Mouse (Mus musculus): ENCODE results near the gene Was.
"Not testable (repeated sequence)": the region's sequence is repeated elsewhere in the genome, so short reads cannot be mapped to it uniquely, and the experiment has no call there.

Gene Was

DNA sequence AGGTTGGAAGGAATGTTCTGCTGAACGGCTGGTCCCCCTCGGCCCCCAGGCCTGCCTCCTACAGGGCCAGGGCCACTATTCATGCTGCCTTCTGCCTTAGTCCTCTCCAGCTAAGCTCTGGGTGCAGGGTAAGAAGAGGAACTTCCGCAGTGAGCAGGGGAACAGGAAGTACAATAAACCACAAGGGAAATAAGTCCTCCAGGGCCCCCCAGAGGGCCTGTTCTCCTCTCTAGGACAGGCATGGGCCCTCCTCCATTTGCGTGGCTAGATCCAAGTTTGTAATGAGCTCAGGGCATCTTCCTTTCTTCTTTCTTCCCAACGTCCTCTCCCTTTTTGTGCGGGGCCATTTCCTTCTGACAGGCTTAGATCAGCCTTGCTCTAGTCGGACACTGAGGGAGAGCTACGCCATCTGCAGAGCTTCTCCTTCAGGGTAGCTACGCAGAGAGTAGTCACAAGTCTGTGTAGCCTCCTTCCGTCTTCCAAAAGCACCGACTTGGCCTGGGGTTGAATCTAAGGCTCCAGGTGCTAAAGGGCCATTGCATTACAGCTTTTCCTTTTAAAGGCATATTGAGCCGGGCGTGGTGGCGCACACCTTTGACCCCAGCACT is at the start of gene Was:
Gene Was, minus strand, starts transcription at position 153 of the 608 bp plus-strand sequence.
- in situ Hi-C loops (cut with MseI, MboI) = no loop called here

GRCm38 (mm10) chrX:8139480-8139879 is 49.2 kb upstream of the Was start:
- in situ Hi-C loops (cut with MseI, MboI) = loop anchor here in 1 of 2 experiments (10.0 kb wide), 1 partner anchor 65 kb away; the partner anchor contains the start of gene Suv39h1

DNA sequence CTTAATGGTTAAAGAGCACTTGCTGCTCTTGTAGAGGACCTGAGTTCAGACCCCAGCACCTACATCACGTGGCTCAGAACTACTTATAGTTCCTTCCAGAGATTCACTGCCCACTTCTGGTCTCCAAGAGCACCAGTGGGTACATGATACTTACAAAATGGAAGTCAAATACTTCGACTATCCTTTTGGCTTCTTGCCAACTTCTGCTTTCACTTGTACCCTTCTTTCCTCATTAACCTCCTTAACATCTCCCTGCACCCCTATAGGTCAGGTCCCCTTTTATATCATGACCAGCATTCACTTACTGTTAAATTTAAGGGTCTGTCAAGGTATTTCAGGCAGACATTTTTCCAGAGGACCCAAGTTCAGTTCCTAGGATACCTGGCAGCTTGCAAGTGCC is 45.6 kb upstream of the Was start:
- in situ Hi-C loops (cut with MseI, MboI) = loop anchor here in 1 of 2 experiments (10.0 kb wide), 1 partner anchor 61 kb away; the partner anchor contains the start of gene Suv39h1

- in situ Hi-C loops (cut with MseI, MboI) = loop anchor here in 1 of 2 experiments (10.0 kb wide), 1 partner anchor 57 kb away; the partner anchor contains the start of gene Suv39h1
Measured at GRCm38 (mm10) chrX:8132017-8132976, 42.0 kb upstream of the Was start, which contains the start of gene Wdr13. Gene Wdr13 (minus strand): TSS chrX:8132892.

- in situ Hi-C loops (cut with MseI, MboI) = loop anchor here in 1 of 2 experiments (10.0 kb wide), 1 partner anchor 57 kb away; the partner anchor contains the start of gene Suv39h1
Measured at GRCm38 (mm10) chrX:8131393-8131792, 41.1 kb upstream of the Was start.

DNA sequence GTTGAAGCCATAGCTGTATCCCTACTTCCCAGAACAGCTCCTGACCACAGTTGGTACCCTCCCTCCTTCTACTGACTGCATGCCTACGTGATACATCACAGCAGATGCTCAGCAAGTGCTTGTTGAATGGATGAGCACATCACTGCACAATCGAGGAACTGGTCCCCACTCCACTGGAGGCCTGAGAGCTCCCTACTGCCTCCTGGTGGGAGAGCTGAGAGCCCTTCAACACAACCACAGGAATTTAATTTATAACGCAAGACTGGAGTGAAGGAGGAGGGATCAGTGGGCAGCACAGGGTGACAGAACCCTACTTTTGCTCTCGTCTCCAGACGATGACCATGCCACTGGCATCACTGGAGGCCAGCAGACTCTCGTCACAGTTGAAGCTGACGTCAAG is 34.9 kb upstream of the Was start:
- in situ Hi-C loops (cut with MseI, MboI) = no loop called here

GRCm38 (mm10) chrX:8123821-8124470 is 33.6 kb upstream of the Was start:
- in situ Hi-C loops (cut with MseI, MboI) = loop anchor here in 1 of 2 experiments (25.0 kb wide), 1 partner anchor 212 kb away; the partner anchor contains the start of genes Gm10490, Gm10491 and Pcsk1n

GRCm38 (mm10) chrX:8117264-8117663 is 27.0 kb upstream of the Was start:
- in situ Hi-C loops (cut with MseI, MboI) = loop anchor here (10.0 to 25.0 kb wide), 3 partner anchors 92 to 205 kb away; partner anchors contain the start of genes Pcsk1n (in 2 of the 2), Gm10490 (in 1 of the 2) and Gm10491 (in 1 of the 2)

DNA sequence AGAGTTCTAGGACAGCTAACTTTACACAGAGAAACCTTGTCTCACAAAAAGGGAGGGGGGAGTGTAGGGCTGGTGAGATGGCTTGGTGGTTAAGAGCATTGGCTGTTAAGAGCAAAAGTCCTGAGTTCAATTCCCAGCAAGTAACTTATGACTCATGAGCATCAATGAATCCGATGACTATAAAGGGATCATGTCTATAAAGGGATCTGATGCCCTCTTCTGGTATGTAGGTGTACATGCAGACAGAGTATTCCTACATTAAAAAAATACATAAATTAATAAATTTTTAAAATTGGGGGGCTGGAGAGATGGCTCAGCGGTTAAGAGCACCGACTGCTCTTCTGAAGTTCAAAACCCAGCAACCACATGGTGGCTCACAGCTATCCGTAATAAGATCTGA is 25.0 kb upstream of the Was start:
- in situ Hi-C loops (cut with MseI, MboI) = loop anchor here (10.0 to 25.0 kb wide), 3 partner anchors 90 to 203 kb away; partner anchors contain the start of genes Pcsk1n (in 2 of the 2), Gm10490 (in 1 of the 2) and Gm10491 (in 1 of the 2)

GRCm38 (mm10) chrX:8105019-8105418 is 14.7 kb upstream of the Was start:
- in situ Hi-C loops (cut with MseI, MboI) = loop anchor here in 1 of 2 experiments (25.0 kb wide), 1 partner anchor 193 kb away; the partner anchor contains the start of genes Gm10490, Gm10491 and Pcsk1n

DNA sequence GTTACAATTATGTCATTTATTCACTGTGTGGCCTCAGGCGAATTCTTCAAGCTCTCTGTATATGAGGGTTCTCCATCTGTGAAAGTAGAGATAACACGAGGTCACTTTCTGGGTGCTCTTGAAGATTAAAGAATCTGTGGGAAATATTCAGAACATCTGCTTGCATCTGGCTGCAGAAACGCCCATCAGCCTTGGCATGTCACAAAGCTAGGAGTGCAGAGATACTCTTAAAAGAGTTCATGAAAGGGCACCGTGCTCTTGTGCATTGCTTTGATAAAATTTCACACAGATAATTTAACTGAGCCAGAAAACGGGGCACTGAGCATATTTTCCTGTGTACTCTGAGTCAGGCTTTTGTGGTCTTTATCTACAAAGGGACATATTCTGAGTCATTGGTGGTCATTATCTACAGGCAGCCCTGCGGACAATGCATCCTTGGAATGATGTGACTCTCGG is 11.9 kb upstream of the Was start:
- in situ Hi-C loops (cut with MseI, MboI) = loop anchor here in 1 of 2 experiments (25.0 kb wide), 1 partner anchor 190 kb away; the partner anchor contains the start of genes Gm10490, Gm10491 and Pcsk1n

DNA sequence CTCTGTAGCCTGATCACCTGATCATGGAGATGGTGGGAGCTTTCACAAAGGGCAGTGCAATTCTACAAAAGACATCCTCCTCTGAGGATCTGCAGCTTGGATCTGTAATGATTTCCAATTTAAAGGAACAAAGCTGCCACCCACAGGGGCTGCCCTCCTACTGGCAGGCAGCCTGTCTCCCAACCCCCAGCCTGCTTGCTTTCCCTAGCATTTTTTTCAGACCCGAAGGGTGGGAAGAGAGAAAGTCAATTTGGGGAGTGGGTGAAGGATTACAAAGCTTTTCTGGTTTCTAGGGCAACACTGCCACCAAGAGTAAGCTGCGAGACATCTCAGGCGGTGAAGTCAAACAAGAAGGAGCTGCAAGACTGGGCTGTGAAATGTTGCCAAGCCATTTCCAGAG is 10.7 kb upstream of the Was start:
- in situ Hi-C loops (cut with MseI, MboI) = loop anchor here in 1 of 2 experiments (25.0 kb wide), 1 partner anchor 189 kb away; the partner anchor contains the start of genes Gm10490, Gm10491 and Pcsk1n

GRCm38 (mm10) chrX:8099435-8099834 is 9.1 kb upstream of the Was start:
- in situ Hi-C loops (cut with MseI, MboI) = no loop called here

DNA sequence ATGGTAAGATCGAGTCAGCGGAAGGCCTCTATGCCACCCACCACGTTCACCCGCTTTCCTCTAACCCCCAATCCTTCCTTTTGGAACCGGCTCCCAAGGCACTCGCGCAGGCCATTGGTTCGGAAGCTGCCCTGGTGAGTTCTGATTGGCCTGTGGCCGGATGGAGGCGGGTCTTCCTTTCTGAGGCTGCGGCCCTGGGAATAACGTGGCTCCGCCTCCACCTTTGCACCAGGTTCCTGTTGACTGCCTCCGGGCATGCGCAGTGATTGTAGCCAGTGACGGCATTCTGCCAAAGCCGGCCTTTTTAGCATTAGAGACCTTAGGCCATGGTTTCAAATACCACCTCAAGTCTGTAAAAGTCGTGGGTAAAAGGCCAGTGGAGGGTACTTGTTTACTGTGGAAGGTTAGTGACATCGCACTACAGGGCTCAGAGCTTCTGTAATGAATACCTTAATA is 6.5 kb upstream of the Was start:
- in situ Hi-C loops (cut with MseI, MboI) = no loop called here

DNA sequence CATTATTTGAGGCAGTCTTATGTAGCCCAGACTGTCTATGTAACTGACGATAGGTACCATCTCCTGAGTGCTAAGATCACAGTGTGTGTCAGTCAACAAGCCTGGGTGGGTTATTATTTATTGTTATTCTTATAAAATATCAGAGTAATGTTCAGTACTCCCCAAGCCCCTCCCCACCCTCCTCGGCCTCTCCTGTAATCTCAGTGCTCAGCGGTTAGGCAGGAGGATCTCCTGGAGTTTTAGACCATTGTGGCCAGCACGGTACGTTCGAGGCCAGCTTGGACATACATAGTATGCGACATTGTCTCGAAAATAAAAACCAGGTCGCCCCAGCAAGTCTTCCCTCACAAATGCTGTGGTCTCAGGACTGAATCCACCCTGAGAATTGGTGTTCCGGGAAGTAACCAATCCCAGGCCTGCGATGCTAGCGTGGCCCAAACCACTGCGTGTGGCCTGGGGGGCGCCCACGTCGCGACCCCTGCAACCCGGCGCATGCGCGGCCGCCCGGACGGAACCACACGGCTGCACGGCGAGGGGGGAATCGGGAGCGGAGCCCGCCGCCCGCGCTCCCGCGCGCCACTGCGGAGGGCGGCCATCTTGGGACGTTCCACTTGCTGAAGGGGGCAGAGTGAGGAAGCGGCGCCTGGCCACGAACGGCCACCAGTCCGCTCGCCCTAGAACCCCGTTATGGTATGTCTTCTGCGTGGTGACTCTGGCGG is 5.9 kb upstream of the Was start:
- in situ Hi-C loops (cut with MseI, MboI) = not testable (repeated sequence)

DNA sequence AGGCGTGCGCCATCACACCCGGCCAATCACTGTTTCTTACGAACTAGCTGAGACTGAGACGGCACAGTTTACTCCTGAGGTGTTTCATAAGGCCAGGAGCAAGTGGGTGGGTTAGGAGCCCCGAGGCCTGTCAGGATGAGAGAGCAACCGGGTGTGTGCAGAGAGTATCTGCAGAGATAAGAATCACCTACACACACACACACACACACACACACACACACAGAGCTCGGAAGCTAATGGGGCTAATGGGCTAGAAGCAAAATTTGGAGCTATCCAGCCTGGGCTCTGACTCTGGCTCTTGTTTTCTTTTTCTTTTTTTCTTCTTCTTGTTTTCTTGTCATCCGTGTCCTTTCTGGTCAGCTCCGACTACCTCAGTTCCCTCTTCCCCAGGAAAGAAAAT is 5.2 kb upstream of the Was start:
- in situ Hi-C loops (cut with MseI, MboI) = no loop called here

DNA sequence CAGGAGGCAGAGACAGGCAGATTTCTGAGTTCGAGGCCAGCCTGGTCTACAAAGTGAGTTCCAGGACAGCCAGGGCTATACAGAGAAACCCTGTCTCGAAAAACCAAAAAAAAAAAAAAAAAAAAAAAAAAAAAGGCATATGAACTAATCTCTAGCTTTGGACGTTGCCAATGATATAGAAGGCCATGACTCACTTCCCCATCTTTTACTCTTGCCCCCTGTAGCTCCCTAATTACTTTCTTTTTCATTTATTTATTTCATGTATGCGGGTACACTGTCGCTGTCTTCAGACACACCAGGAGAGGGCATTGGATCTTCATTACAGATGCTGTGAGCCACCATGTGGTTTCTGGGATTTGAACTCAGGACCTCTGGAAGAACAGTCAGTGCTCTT is 653 bp upstream of the Was start:
- in situ Hi-C loops (cut with MseI, MboI) = not testable (repeated sequence)

- in situ Hi-C loops (cut with MseI, MboI) = no loop called here
Measured at GRCm38 (mm10) chrX:8089746-8090145, 552 bp downstream of the Was start.

- in situ Hi-C loops (cut with MseI, MboI) = no loop called here
Measured at GRCm38 (mm10) chrX:8085611-8086010, 4.7 kb downstream of the Was start.

- in situ Hi-C loops (cut with MseI, MboI) = no loop called here
Measured at GRCm38 (mm10) chrX:8084771-8085259, 5.5 kb downstream of the Was start.

Measured in mouse trophoblast stem cell (cell line).